Mouse (Mus musculus): ENCODE results near the gene Atp2a2. TPM values are rescaled to one million over a fixed set of nuclear protein-coding genes. Genes with fewer than 3 reads are reported as not detected.

Atp2a2 gene
- total and polyA plus RNA-seq, 2 experiments: 44.6 to 46.0 TPM

GRCm38 (mm10) chr5:122455584-122455983 is 46.4 kb downstream of the Atp2a2 start:
- no peak for DNase-seq (ENCODE audit: extremely low read depth, low read depth, low spot score)
- Histone ChIP-seq H3K27me3 (ENCODE audit: control insufficient read depth, insufficient read depth, low read length) (no peaks in the 10 kb centered on the region), H3K36me3 (ENCODE audit: control insufficient read depth, insufficient read depth, low read length) (peaks cover 51% of the 10 kb centered on the region), H3K9ac (ENCODE audit: low read depth, low read length) (no peak overlapping the region), H3K27ac (replicated peaks; ENCODE audit: insufficient read depth, low read depth, low read length) (no peak overlapping the region), H3K4me3 (ENCODE audit: insufficient read depth, low read depth, low read length) (no peak overlapping the region), H3K79me2 (ENCODE audit: control insufficient read depth, insufficient read depth, low read length) (no peaks in the 10 kb centered on the region), H3K4me1 (ENCODE audit: control insufficient read depth, insufficient read depth, low read length) (peaks cover 21% of the 10 kb centered on the region)
- no peak for TF ChIP-seq POLR2A (IDR thresholded peaks at IDR 0.05; ENCODE audit: extremely low read depth, insufficient read depth, low read length)
- TF ChIP-seq CTCF (IDR thresholded peaks at IDR 0.05; ENCODE audit: low read depth, low read length): no peak
- 88% methylated on average over 3 of the region's 3 CpGs for WGBS

- no peak for DNase-seq (ENCODE audit: extremely low read depth, low read depth, low spot score)
- TF ChIP-seq CTCF (IDR thresholded peaks at IDR 0.05; ENCODE audit: low read depth, low read length): no peak
- no peak for TF ChIP-seq POLR2A (IDR thresholded peaks at IDR 0.05; ENCODE audit: extremely low read depth, insufficient read depth, low read length)
- H3K27ac ChIP-seq (replicated peaks; ENCODE audit: insufficient read depth, low read depth, low read length): no peak overlapping the region
- H3K4me3 ChIP-seq (ENCODE audit: insufficient read depth, low read depth, low read length): no peak overlapping the region
- no peaks in the 10 kb centered on the region for H3K27me3 ChIP-seq (ENCODE audit: control insufficient read depth, insufficient read depth, low read length)
- no peak overlapping the region for H3K9ac ChIP-seq (ENCODE audit: low read depth, low read length)
- no peaks in the 10 kb centered on the region for H3K79me2 ChIP-seq (ENCODE audit: control insufficient read depth, insufficient read depth, low read length)
- 71% methylated on average over 3 of the region's 3 CpGs for WGBS
- peaks cover 21% of the 10 kb centered on the region for H3K4me1 ChIP-seq (ENCODE audit: control insufficient read depth, insufficient read depth, low read length)
- peaks cover 45% of the 10 kb centered on the region for H3K36me3 ChIP-seq (ENCODE audit: control insufficient read depth, insufficient read depth, low read length)
Observed at GRCm38 (mm10) chr5:122454883-122455282, 47.1 kb downstream of the Atp2a2 start.

- H3K36me3 ChIP-seq (ENCODE audit: control insufficient read depth, insufficient read depth, low read length): peaks cover 41% of the 10 kb centered on the region
Observed at GRCm38 (mm10) chr5:122454442-122454841, 47.6 kb downstream of the Atp2a2 start.

GRCm38 (mm10) chr5:122453188-122453587 is 48.8 kb downstream of the Atp2a2 start:
- TF ChIP-seq CTCF (IDR thresholded peaks at IDR 0.05; ENCODE audit: low read depth, low read length) (no peak), POLR2A (IDR thresholded peaks at IDR 0.05; ENCODE audit: extremely low read depth, insufficient read depth, low read length) (no peak)
- WGBS: 74% methylated on average over 6 of the region's 6 CpGs
- Histone ChIP-seq H3K27me3 (ENCODE audit: control insufficient read depth, insufficient read depth, low read length) (no peaks in the 10 kb centered on the region), H3K4me1 (ENCODE audit: control insufficient read depth, insufficient read depth, low read length) (peaks cover 13% of the 10 kb centered on the region), H3K36me3 (ENCODE audit: control insufficient read depth, insufficient read depth, low read length) (peaks cover 29% of the 10 kb centered on the region), H3K27ac (replicated peaks; ENCODE audit: insufficient read depth, low read depth, low read length) (no peak overlapping the region), H3K79me2 (ENCODE audit: control insufficient read depth, insufficient read depth, low read length) (no peaks in the 10 kb centered on the region), H3K4me3 (ENCODE audit: insufficient read depth, low read depth, low read length) (no peak overlapping the region), H3K9ac (ENCODE audit: low read depth, low read length) (no peak overlapping the region)
- no peak for DNase-seq (ENCODE audit: extremely low read depth, low read depth, low spot score)

More at GRCm38 (mm10) chr5:122454442-122454841, 47.6 kb downstream of the Atp2a2 start:
- DNase-seq (ENCODE audit: extremely low read depth, low read depth, low spot score): peak; percentile 75
- Histone ChIP-seq H3K27ac (replicated peaks; ENCODE audit: insufficient read depth, low read depth, low read length) (peak overlapping the region; percentile 53), H3K27me3 (ENCODE audit: control insufficient read depth, insufficient read depth, low read length) (no peaks in the 10 kb centered on the region), H3K9ac (ENCODE audit: low read depth, low read length) (no peak overlapping the region), H3K79me2 (ENCODE audit: control insufficient read depth, insufficient read depth, low read length) (no peaks in the 10 kb centered on the region), H3K4me1 (ENCODE audit: control insufficient read depth, insufficient read depth, low read length) (peaks cover 21% of the 10 kb centered on the region), H3K4me3 (ENCODE audit: insufficient read depth, low read depth, low read length) (no peak overlapping the region)
- 47% methylated on average over 4 of the region's 4 CpGs for WGBS
- no peak for TF ChIP-seq CTCF (IDR thresholded peaks at IDR 0.05; ENCODE audit: low read depth, low read length)
- no peak for TF ChIP-seq POLR2A (IDR thresholded peaks at IDR 0.05; ENCODE audit: extremely low read depth, insufficient read depth, low read length)

DNA sequence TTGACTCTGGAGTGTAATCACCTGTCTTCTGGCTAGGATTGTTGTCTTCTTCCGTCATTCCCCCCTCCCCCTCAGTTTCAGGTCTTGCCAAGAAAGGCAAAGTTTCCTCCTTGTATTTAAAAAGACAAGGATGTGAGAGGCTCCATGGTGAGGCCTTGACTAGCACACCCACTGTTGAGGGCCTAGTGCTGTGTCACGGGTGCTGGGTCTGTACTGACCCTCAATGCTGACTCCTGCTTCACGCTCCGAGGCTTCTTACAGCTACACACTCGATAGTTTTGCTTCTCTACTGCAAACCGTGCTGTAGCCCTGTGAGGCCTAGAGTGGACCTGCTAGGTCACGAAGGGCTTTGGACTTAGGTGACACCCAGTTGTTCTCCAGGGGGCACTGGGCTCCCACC is 49.8 kb downstream of the Atp2a2 start:
- TF ChIP-seq POLR2A (IDR thresholded peaks at IDR 0.05; ENCODE audit: extremely low read depth, insufficient read depth, low read length) (no peak), CTCF (IDR thresholded peaks at IDR 0.05; ENCODE audit: low read depth, low read length) (no peak)
- no peaks in the 10 kb centered on the region for H3K79me2 ChIP-seq (ENCODE audit: control insufficient read depth, insufficient read depth, low read length)
- no peak overlapping the region for H3K4me3 ChIP-seq (ENCODE audit: insufficient read depth, low read depth, low read length)
- peaks cover 13% of the 10 kb centered on the region for H3K4me1 ChIP-seq (ENCODE audit: control insufficient read depth, insufficient read depth, low read length)
- 83% methylated on average over 7 of the region's 7 CpGs for WGBS
- peaks cover 24% of the 10 kb centered on the region for H3K36me3 ChIP-seq (ENCODE audit: control insufficient read depth, insufficient read depth, low read length)
- H3K9ac ChIP-seq (ENCODE audit: low read depth, low read length): no peak overlapping the region
- no peaks in the 10 kb centered on the region for H3K27me3 ChIP-seq (ENCODE audit: control insufficient read depth, insufficient read depth, low read length)
- no peak overlapping the region; the same call in 1 of the 2 replicates for H3K27ac ChIP-seq (replicated peaks; ENCODE audit: insufficient read depth, low read depth, low read length)
- no peak for DNase-seq (ENCODE audit: extremely low read depth, low read depth, low spot score)

DNA sequence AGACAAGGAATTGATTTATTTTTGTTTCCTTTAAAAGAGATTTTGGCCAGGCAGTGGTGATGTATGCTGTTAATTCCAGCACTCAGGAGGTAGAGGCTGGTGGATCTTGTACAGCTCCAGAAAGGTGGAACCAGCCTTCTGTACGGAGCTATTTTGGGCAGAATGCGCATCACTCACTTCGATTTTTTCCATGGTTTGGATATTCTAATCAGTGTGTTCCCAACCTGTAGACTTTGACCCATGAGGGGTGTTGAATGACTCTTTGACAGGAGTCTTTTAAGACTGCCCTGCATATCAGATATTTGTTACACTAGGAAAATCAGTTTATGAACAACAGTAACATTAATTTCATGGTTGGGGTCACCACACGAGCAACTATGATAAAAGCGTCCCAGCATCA is 50.7 kb downstream of the Atp2a2 start:
- Histone ChIP-seq H3K27me3 (ENCODE audit: control insufficient read depth, insufficient read depth, low read length) (no peaks in the 10 kb centered on the region), H3K4me1 (ENCODE audit: control insufficient read depth, insufficient read depth, low read length) (peaks cover 13% of the 10 kb centered on the region), H3K4me3 (ENCODE audit: insufficient read depth, low read depth, low read length) (no peak overlapping the region), H3K9ac (ENCODE audit: low read depth, low read length) (no peak overlapping the region), H3K79me2 (ENCODE audit: control insufficient read depth, insufficient read depth, low read length) (no peaks in the 10 kb centered on the region), H3K36me3 (ENCODE audit: control insufficient read depth, insufficient read depth, low read length) (peaks cover 19% of the 10 kb centered on the region), H3K27ac (replicated peaks; ENCODE audit: insufficient read depth, low read depth, low read length) (0 out of 2 replicates have a peak overlapping the region, but pooled peaks have one; percentile 43)
- 54% methylated on average over 5 of the region's 5 CpGs for WGBS
- TF ChIP-seq CTCF (IDR thresholded peaks at IDR 0.05; ENCODE audit: low read depth, low read length) (no peak), POLR2A (IDR thresholded peaks at IDR 0.05; ENCODE audit: extremely low read depth, insufficient read depth, low read length) (no peak)
- DNase-seq (ENCODE audit: extremely low read depth, low read depth, low spot score): peak; percentile 76

Data from liver, adult 2 months (tissue).